Comparison of ENCODE assay signal across 10 mouse cellular contexts in the genomic region with DNA sequence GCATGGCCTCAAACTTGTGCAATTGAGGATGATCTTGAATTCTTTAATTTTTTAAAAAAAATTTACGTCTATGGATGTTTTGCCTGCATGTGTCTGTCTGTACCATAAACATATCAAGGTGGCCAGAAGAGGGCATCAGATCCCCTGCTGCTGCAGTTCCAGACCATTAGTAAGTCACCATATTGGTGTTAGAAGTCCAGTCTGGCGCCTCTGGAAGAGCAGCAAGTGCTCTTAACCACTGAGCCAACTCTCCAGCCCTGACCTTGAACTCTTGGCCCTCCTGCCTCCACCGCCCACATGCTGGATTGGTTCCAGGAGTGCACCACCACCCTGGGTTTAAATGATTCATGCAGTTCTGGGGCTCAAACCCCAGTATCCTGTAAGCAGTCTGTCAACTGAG. TPM values are rescaled to one million over a fixed set of nuclear protein-coding genes. Genes with fewer than 3 reads are reported as not detected.
DNase-seq lines count a peak whose midpoint lies in the region; ATAC-seq and TF ChIP-seq lines count a peak whose summit lies in the region.
"Had no signal": no experiment of that assay in that cellular context is flagged by ENCODE, and none has a peak within 500 bp of the region (broad histone marks: within the 10 kb centered on the region; RNA-seq: fewer than 3 reads in every experiment).

No protein-coding gene starts in this region.

- no peak for TF ChIP-seq EP300 in stomach, postnatal 0 days (optimal IDR thresholded peaks at IDR 0.05)

- TF ChIP-seq POLR2A in lung, adult 2 months (IDR thresholded peaks at IDR 0.05; ENCODE audit: borderline replicate concordance, extremely low read depth, low read depth, low read length) = no peak

- H3K4me2 ChIP-seq in stomach, postnatal 0 days (replicated peaks; ENCODE audit: low read depth) = no peak overlapping the region
- H3K4me2 ChIP-seq: heart, embryonic 13.5 days had no signal

- peaks cover 9% of the 10 kb centered on the region for H3K4me1 ChIP-seq in lung, adult 2 months (ENCODE audit: control insufficient read depth, insufficient read depth, low read length)
- H3K4me1 ChIP-seq in stomach, postnatal 0 days (replicated peaks; ENCODE audit: control insufficient read depth, insufficient read depth) = no peaks in the 10 kb centered on the region
- H3K4me1 ChIP-seq: heart, embryonic 13.5 days; megakaryocyte, embryonic 14.5 days had no signal

- peak; percentile 32; the same call in 1 of the 2 replicates for TF ChIP-seq CTCF in lung, adult 2 months (IDR thresholded peaks at IDR 0.05; ENCODE audit: insufficient read depth, low read length)
- TF ChIP-seq CTCF in stomach, postnatal 0 days (IDR thresholded peaks at IDR 0.05; ENCODE audit: low read depth) = peak; percentile 75

- 49% methylated on average over 3 of the region's 3 CpGs for WGBS in lung, adult 2 months
- 60% methylated on average over 3 of the region's 3 CpGs for WGBS in stomach, postnatal 0 days

- ATAC-seq in common myeloid progenitor, adult 5-6 weeks (replicated peaks; ENCODE audit: low read depth, poor library complexity, severe bottlenecking) = peak; percentile 56; the same call in 1 of the 2 replicates
- peak; percentile 66 for ATAC-seq in stomach, postnatal 0 days (ENCODE audit: low FRiP score, low TSS enrichment)

- no peaks in the 10 kb centered on the region for H3K9me3 ChIP-seq in stomach, postnatal 0 days (ENCODE audit: control insufficient read depth, low read length)
- H3K9me3 ChIP-seq: heart, embryonic 13.5 days; megakaryocyte, embryonic 14.5 days had no signal

- no peaks in the 10 kb centered on the region for H3K27me3 ChIP-seq in stomach, postnatal 0 days (ENCODE audit: control insufficient read depth, insufficient read depth, low read length)
- H3K27me3 ChIP-seq: heart, embryonic 13.5 days had no signal

- no peak overlapping the region for H3K9ac ChIP-seq in stomach, postnatal 0 days (ENCODE audit: low read length)
- H3K9ac ChIP-seq: heart, embryonic 13.5 days had no signal

- DNase-seq in embryo, embryonic 10 days (ENCODE audit: low spot score) = peak; percentile 71
- DNase-seq in embryo, embryonic 9.5 days (ENCODE audit: extremely low spot score) = no peak
- DNase-seq in ovary, postnatal 36 days (ENCODE audit: low spot score) = peak; percentile 18
- DNase-seq in ovary, adult 18-20 months (ENCODE audit: low spot score) = no peak
- DNase-seq in lung, adult 2 months = no peak
- peak; percentile 41 for DNase-seq in stomach, postnatal 0 days (ENCODE audit: low spot score)
- no peak for DNase-seq in ovary, postnatal 10 days (ENCODE audit: low spot score)

- H3K36me3 ChIP-seq in stomach, postnatal 0 days (ENCODE audit: control insufficient read depth, insufficient read depth, low read length) = no peaks in the 10 kb centered on the region
- H3K36me3 ChIP-seq: heart, embryonic 13.5 days had no signal

- no peak overlapping the region for H3K27ac ChIP-seq in stomach, postnatal 0 days (replicated peaks)
- H3K27ac ChIP-seq: heart, embryonic 13.5 days had no signal

- no peak overlapping the region for H3K4me3 ChIP-seq in lung, adult 2 months (replicated peaks; ENCODE audit: extremely low read depth, low read depth, low read length)
- no peak overlapping the region for H3K4me3 ChIP-seq in stomach, postnatal 0 days (ENCODE audit: low read depth, low read length)
- H3K4me3 ChIP-seq: heart, embryonic 13.5 days; megakaryocyte, embryonic 14.5 days had no signal

RNA-seq across cellular contexts. Expression of a gene that starts 39.1 kb away (rescaled TPM):
- 9.0 and 17.3 TPM in 2 replicates for total RNA-seq in common myeloid progenitor, adult 5-6 weeks (2017)
- 21.8 and 23.5 TPM in 2 replicates for polyA plus RNA-seq in lung, adult 2 months (2012; rRNA removed)
- 4.7 and 5.2 TPM in 2 replicates for polyA plus RNA-seq in stomach, postnatal 0 days (2015; fragmentation: Nextera tagmentation; extraction: Ambion mirVana)

Comparison
In these comparisons a context has a peak if more than half of its experiments do, and no peak if none do; other contexts are left out.
1. DNase-seq: peak in embryo, embryonic 10 days (single experiment), ovary, postnatal 36 days (single experiment) and stomach, postnatal 0 days (single experiment); none in embryo, embryonic 9.5 days (single experiment), ovary, adult 18-20 months (single experiment), lung, adult 2 months (single experiment) and ovary, postnatal 10 days (single experiment).